Mouse (Mus musculus) urinary bladder, adult 18-20 months (tissue): ENCODE results near the gene Gm37240.

ENCODE experiments used
- DNase-seq, 2 experiments: peaks; one replicate each; pipeline ENCODE4 v3.0.0; 2022; ENCODE audit warnings: low spot score in 2 of 2, mixed read lengths in 2 of 2

Gm37240 gene

DNA sequence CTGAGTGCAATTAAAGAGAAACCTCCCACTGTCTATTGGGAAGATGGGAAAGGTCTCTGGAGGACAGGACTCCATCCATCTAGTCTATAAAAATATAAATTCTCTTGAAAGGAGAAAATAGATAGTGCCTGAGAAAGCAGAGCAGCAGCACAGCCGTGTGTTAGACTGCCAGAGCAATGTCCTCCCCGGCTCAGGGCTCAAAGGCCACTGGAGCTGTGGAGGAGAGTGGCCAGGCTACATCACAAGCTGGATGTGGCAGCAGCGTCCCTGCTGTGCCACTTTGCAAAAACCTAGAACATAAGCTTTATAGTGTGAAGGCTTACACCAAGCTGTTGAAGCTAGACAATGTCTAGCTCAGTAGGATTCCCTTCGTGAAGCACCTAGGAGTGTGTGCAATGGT is 138.0 kb downstream of the Gm37240 start:
- no peak for DNase-seq

DNA sequence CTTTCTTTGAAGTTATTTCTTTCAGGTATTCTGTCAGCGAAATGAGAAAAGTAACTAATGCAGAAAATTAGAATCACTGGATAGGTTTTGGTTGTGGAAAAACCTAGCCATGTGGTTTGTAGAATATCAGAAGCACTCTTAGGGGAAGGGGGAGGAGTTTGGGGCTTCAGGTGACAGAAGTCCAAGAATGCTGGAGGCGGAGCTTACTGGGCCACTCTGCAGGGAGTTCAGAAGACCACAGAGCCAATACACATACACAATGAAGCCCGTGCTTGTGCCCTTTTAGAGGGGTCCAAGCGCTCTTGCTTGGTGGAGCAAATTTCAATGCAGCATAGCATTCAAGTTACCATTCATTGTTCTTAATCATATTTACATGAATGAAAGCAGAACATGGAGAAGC is 138.5 kb downstream of the Gm37240 start:
- DNase-seq, result no peak

DNA sequence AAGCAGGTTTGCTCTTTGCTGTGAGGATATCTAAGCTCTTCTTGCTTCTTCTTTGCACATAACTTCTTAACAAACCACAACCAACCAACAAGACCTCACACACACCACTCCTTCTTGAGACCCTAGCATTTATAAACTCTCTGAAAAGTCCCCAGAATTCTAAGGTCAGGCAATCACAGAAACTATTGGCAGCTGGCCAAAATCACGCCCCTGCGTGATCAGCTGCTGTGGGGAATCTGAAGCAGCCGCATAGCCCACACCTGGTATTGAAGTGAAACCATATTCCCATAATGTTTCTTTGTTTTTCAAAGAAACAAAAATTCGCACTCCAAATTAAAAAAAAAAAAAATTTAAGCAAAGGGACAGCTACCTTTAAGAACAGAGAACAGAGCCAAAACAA is 141.2 kb downstream of the Gm37240 start:
- DNase-seq, result no peak

DNA sequence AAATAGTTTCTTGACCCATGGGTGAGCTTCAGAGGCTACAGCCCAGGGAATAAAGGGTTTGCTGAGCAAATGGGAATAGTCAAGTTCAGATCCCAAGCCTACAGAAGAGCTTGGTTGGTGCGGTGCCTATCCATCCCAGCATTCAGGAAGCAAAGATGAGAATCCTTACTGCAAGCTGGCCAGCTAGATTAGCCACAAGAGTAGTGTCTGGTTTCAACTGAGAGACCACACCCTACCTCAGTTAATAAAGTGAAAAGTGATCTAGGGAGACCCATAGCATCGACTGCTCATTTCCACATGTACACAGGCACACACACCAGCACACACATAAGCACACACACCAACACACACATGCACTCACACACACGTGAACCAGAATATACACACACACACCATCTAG is 145.6 kb downstream of the Gm37240 start:
- no peak for DNase-seq

DNA sequence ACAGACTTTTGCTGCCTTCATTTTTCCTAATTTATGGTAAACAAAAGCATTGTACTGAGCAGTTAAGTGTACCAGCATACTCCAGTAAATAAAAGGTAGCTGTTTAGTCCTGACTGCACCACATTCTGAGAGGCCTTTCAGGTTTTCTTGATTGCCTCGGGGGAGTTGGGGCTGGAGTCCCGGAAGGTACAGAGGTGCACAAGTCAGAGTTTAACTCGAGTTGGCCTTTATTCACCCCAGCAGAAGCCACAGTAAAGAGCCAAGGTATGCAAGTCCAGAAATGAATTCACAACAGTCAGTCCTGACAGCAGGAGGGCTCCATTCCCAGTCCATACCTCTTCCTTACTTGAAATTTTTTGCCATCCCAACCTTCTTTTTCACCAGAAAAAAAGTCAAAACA is 148.7 kb downstream of the Gm37240 start:
- DNase-seq, result no peak

DNA sequence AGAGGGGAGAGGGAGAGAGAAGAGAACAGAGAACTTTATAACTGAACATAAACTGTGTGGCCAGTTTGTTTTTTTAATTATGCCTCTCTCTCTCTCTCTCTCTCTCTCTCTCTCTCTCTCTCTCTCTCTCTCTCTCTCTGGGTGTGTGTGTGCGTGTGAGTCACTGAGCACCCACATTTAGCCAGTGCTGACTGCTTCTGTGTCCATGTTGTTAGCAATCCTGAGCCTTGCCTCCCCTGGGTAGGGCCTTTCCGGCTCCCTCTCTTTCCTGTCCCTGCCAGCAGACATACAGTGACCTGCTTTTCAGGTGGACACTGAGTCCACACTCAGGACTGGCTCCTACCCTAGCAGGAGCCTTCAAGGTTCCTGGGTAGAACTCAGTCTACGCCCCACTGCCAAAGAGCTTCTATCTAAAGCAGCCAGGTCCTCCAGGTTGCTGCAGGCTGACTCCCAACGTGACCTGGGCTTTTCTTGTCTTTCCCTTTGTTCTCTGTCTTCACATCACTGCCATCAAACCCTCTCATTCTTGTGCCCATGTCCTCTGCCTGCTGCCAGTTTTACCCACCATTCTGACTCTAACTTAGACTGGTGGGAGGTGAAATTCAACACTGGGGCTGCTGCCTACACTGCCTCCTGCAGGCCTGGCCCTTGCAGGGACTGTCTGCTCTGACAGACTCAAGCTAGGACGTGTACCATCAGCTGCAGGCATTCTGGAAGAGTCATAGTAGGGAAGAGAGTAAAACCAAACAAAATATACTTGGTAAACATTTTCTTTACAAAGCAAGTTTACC is 153.2 kb downstream of the Gm37240 start:
- DNase-seq, result no peak

DNA sequence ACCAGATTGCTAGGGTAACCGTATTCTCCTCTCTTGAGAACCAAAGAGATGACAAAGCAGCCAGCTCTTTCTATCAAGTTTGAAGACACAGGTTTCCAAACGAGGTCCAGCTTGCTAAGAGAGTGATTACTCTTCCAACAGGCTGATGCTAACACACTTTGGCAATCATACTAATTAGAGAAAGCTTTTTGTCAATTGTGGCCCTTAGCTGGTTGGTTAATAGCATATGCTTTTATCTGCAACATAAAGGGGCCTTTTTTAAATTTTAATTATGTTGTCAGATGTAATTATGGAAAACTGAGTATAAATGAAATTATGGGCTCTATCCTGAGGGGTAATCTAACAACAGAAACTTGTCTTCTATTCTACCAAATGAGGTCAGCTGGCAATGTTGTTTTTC is 160.1 kb downstream of the Gm37240 start:
- DNase-seq, result no peak

DNA sequence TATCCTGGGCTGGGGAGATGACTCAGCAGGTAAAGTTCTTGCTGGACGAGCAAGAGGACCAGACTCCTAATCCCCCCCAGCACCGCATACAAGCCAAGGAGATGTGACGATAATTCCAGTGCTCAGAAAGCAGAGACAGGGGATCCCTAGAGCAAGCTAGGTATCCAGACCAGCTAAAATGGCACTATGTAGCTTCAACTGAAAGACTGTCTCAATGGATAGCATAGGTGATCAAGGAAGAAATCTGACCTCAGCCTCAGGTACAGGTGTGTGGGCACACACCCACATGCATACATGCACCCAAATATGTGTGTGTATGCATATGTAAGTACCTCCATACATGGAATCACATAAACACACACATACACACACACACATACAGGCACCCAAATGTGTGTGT is 161.3 kb downstream of the Gm37240 start:
- no peak for DNase-seq

DNA sequence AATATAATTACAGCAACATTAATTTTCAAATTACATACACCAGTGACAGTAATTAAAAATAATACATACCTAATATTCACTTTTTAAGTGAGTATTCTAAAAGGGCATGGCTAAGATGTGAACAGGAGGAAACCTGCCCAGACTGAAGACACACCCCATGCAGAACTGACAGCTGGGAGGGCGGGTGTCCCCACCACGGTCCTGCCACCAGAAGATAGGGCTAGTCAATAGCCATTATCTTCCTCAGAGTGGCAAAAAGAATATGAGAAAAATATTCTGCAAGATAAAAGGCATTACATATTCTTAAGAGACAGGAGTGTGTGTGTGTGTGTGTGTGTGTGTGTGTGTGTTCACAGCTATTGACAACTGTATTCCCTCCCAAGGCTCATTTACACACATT is 162.2 kb downstream of the Gm37240 start:
- no peak for DNase-seq

DNA sequence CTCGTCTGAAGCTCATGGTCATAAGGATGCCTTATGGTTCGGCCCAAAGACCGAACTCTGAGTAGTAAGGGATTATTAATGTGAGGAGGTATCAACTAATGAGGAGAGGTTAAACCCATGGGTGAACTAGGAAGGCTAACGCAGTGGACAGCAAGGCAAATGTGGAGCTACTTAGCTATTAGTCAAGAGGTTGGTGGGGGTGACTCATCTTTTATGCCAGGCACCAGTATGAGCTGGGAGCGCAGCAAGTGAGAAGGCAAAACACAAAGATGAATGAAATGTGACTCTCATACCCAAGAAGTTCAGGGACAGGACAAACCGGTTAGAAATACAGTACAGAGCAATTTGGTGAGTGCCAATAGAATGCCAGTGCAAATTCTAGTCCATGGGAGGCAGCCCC is 164.7 kb downstream of the Gm37240 start:
- DNase-seq, result no peak

DNA sequence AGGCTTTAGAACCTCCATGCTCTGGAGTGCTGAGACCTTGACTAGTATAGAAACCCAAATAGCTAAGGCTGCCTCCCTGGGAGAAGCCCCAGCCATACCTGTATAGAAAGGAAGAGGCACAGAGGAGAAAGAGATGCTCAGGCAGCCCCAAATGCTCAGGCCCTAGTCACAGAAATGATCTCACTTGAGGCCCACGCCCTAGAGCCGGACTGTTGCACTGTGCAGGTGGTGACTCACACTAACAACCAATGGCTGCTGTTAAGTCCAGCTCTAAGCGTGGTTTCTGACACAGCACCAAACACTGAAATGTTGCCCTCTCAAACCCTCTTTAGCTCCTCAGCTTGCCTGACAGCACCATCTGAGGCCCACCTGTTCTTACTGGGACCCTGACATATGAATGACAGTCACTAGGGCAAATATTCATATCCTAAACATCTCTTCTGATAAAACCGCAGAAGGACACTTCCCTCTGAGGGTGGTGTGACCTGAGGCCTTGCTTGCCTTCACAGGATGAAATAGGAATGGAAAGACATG is 171.5 kb downstream of the Gm37240 start:
- DNase-seq, result no peak

DNA sequence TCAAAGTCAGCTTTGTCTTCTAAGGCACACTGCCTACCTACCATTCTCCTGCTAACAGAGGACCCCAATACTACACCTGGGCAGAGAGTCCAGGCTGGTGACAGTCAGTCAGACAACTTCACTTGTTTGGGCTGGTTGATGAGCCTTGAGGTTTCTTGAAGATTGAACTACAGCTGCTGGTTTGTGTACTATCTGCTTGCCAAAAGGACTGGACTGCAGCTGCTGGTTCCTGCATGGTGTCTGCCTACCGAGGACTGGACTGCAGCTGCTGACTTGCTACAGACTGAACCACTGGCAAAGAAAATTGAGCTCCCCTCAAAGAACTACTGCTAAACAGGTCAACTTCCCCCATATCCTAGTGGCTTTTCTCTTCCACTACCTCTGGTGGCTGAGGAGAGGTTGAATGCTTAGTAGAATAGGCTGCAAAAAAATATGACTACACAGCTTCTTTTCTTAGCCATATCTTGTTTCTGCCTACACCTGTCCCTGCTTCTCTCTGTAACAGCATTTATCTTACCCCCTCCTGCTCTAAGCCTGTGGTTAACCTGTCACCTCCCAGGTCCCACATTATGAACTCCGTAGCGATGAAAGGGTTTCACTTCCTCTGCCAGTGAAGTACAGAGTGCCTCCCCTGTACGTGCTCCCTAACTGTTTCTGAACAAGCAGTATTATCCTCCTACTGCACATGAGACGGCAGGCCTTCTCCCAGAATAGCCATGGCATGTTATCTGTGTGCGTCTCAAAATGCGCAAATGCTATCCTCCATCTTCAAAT is 173.2 kb downstream of the Gm37240 start:
- no peak for DNase-seq

DNA sequence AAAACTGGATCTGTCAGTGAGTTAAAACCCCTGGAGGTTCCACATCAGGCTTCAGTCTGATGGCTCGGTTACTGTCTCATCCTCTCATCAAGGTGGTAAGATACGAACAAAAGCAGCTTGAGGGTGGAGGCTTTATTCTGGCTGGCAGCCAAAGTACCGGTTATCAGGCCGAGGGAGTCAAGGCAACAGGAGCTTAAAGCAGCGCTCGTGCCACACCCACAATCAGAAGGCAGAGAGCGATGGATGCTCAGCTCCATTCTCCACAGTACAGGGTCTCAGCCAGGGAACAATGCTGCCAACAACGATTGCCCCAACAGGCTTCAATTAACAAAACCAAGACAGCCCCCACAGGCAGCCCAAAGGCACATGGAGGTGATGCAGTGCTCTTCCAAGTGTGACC is 176.6 kb downstream of the Gm37240 start:
- DNase-seq, result no peak

DNA sequence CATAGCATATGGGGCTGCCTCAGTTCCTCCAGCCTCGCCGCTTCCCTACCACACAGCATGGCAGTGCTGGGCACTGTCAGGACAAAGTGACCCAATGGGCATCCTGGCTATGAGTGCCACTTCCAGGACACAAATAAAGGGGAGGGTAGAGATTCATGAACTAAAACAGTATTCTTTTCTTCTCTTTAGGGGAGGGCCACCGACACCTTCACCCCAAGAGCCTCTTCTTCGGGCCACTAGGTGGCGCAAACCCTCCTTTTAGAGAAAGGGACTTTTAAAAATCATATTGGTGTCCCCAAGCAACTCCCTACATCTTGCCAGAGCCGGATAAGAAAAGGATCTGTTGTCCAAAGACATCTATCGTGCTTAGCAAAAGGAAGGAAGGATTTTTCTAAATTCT is 179.9 kb downstream of the Gm37240 start:
- peak in 1 of 2 experiments; percentile 15 for DNase-seq

DNA sequence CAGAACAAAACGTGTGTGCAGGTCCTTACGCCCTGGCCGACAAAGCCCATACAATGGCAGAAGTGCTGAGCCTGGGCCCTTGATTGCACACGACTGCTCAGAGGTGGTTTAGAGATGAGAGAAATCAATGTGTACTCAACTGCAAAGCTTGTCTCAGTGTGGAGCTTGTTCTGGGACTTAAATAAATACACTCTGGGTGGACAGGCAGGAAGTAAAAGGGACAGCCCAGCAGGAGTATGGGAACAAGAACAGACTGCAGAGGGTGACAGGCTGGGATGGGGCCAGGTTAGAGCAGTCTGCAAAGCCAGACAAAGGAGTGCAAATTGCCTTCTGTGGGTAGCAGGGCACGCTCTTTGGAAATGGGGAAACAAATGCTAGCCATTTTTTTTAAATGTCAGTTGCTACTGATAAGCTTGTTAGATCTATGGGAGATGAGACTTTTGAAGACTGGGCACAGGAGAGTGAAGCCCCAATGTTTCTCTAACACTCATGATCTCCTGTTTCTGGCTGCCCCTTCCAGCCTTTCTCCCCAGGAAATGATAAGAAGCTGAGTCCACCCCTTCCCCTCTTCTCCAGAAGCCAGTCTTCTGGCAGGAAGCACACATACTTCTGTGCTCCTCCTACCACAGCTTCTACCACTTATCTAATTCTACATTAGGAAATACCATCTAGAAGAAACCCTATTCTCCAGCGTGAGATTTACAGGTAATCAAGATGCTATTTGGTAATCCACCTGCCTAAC is 184.0 kb downstream of the Gm37240 start:
- DNase-seq, result no peak

DNA sequence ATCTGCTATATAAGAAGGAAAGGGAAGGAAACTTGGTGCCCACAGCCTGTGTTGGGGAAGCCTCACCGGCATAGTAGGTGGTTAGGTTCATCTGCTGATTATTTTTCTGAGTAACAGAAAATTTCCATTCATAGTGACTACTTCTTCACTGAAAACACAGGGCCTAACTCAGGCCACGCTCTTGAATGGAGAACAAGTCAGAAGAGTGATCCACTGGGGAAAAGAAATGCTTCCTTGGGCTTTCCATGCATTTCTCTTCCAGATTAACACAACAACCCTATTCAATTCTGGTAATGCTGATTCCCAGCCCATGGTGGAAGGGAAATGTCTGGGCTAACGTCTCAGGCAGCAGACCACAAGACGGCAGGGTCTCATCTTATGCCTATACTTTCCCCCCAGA is 188.8 kb downstream of the Gm37240 start:
- DNase-seq, result no peak

DNA sequence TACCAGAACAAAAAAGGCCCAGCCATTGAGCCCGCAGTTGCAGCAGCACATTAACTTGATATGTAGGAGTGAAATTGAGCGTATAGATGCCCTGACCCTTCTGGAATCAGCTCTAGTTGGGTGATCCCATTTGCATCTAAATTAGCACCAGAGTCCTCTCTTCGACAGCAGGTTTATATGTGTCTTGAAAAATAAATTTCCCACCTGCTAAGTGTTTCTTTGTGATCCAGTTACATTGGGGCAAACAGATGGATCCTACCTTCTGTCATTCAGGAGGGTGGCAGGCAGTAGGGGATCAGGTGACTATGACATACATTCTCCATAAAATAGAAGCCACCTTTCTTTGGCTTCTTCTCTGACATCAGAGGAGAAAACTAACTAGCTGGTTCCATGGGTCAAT is 192.3 kb downstream of the Gm37240 start:
- no peak for DNase-seq

DNA sequence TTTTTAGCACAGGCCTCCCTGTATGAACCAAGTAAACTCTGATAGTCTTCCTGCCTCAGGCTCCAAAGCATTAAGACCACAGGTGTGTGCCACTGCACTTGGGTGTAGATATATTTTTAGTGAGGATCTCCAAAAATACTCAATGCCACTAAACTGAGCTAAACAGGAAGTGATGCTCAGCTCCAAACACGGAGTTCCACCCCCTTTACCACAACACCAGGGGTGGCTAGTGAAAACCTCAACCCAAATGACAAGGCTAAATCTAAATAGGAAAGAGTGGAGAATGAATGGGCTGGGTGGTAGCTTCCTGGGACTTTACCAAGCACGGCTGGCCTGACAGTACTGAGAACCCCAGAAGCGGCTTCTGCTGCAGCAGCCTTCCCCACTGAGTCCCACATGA is 194.3 kb downstream of the Gm37240 start:
- no peak for DNase-seq

DNA sequence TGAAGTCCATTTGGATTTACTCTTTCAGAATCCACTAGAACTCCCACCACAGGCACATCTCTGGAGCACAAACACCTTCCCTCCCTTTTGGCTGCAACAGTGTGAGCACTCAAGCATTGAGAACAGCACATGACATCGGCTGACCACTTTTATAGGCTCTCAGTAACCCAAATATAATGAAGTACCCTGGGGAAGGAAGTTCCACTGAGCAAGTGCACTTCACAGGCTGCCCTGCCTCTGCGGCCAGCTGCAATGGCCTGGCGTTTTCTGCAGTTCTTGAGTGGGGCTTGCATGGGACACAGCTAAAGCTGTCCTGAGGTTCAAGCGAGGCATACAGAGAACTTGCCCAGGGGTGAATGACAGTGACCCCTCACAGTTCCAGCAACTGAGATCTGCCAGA is 196.2 kb downstream of the Gm37240 start:
- no peak for DNase-seq

DNA sequence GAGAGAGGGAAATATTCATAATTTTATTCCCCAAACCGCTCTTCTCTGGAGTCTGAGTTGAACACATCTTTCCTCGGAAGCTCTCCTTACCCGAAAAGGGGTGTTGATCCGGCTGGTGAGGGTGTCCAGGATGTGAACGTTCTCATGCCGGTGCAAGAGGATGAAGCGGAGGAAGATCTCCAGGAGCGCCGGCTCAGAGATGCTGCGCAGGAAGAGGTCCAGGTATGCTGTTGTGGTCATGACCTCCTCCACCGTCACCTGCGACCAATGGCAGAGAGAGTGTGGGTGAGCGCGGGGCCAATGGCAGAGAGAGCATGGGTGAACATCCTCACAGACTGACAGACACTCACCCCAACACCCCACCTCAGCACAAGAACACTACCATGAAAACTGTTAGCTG is 199.0 kb downstream of the Gm37240 start:
- DNase-seq, result no peak

DNA sequence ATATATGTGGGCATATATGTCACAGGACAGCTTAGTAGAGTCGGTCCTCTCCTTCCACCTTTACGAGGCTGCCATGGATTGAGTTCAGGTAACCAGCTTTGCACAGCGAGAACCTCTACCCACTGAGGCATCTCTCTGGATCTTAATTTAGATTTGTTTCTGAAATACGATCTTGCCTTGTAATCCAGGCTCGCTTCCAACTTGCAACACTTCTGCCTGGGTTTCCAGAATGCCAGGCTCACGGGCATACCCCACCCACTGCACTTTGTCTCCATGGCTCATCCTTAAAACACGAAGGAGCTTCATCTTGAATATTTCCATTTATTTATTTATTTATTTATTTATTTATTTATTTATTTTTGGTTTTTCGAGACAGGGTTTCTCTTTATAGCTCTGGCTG is 202.0 kb downstream of the Gm37240 start:
- DNase-seq, result no peak

DNA sequence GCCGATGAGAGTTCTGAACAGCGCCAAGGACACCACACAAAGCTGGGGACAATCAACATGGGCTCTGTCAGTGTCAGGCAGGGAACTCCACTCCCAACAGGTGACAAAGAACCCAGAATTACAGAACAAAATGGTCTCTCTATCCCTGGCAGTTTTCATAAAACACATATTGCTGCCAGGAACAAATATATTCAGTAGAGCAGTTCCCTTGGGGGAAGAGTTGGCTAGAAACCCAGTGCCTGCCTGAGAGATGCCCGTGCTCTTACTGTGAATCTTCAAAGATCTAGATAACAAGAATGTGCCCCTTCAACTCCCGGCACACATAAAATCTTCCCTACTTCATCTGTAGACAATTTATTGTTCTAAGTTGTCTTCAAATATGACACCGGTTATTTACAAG is 203.7 kb downstream of the Gm37240 start:
- no peak for DNase-seq
